Mouse (Mus musculus): Measurements from ENCODE around the gene Bves. TPM values are rescaled to one million over a fixed set of nuclear protein-coding genes. Genes with fewer than 3 reads are reported as not detected.

Gene Bves
- total and polyA plus RNA-seq, 2 experiments = 0.09 TPM; not detected in 1

DNA sequence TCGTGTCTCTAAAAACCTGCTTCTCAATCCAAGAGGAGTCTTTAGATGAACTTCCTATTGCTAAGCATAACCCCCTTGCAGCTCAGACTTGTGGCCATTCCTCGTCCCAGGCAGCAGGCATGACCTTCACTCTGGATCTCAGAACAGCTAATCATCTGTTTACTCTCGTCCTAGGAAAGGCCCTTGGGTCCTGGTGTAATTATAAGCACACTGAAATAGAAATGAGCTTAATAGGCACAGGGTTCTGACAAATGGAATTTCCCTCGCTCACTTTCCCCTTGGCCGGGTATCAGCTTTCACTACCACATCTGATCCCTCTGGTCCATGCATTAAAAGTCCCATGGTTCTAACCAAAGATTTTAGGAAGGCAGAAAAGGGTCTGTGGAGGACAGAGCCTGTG, 27.8 kb downstream of the Bves start:
- TF ChIP-seq POLR2A (IDR thresholded peaks at IDR 0.05; ENCODE audit: extremely low read depth, insufficient read depth, low read length) = no peak
- no peak for TF ChIP-seq CTCF (IDR thresholded peaks at IDR 0.05; ENCODE audit: low read depth, low read length)
- no peaks in the 10 kb centered on the region for H3K79me2 ChIP-seq (ENCODE audit: control insufficient read depth, insufficient read depth, low read length)
- H3K27me3 ChIP-seq (ENCODE audit: control insufficient read depth, insufficient read depth, low read length) = no peaks in the 10 kb centered on the region
- H3K4me1 ChIP-seq (ENCODE audit: control insufficient read depth, insufficient read depth, low read length) = no peaks in the 10 kb centered on the region
- no peak overlapping the region for H3K4me3 ChIP-seq (ENCODE audit: insufficient read depth, low read depth, low read length)
- H3K9ac ChIP-seq (ENCODE audit: low read depth, low read length) = no peak overlapping the region
- WGBS = 66% methylated on average over 5 of the region's 5 CpGs
- H3K27ac ChIP-seq (replicated peaks; ENCODE audit: insufficient read depth, low read depth, low read length) = no peak overlapping the region
- peak; percentile 38 for DNase-seq (ENCODE audit: extremely low read depth, low read depth, low spot score)
- H3K36me3 ChIP-seq (ENCODE audit: control insufficient read depth, insufficient read depth, low read length) = no peaks in the 10 kb centered on the region

GRCm38 (mm10) chr10:45366987-45367705, 31.6 kb downstream of the Bves start:
- no peaks in the 10 kb centered on the region for H3K79me2 ChIP-seq (ENCODE audit: control insufficient read depth, insufficient read depth, low read length)
- 75% methylated on average over 17 of the region's 17 CpGs for WGBS
- H3K9ac ChIP-seq (ENCODE audit: low read depth, low read length) = no peak overlapping the region
- DNase-seq (ENCODE audit: extremely low read depth, low read depth, low spot score) = no peak
- no peaks in the 10 kb centered on the region for H3K27me3 ChIP-seq (ENCODE audit: control insufficient read depth, insufficient read depth, low read length)
- H3K27ac ChIP-seq (replicated peaks; ENCODE audit: insufficient read depth, low read depth, low read length) = no peak overlapping the region
- no peak overlapping the region for H3K4me3 ChIP-seq (ENCODE audit: insufficient read depth, low read depth, low read length)
- H3K36me3 ChIP-seq (ENCODE audit: control insufficient read depth, insufficient read depth, low read length) = no peaks in the 10 kb centered on the region
- TF ChIP-seq POLR2A (IDR thresholded peaks at IDR 0.05; ENCODE audit: extremely low read depth, insufficient read depth, low read length) (no peak), CTCF (IDR thresholded peaks at IDR 0.05; ENCODE audit: low read depth, low read length) (no peak)
- no peaks in the 10 kb centered on the region for H3K4me1 ChIP-seq (ENCODE audit: control insufficient read depth, insufficient read depth, low read length)

- Histone ChIP-seq H3K79me2 (ENCODE audit: control insufficient read depth, insufficient read depth, low read length) (no peaks in the 10 kb centered on the region), H3K9ac (ENCODE audit: low read depth, low read length) (no peak overlapping the region), H3K4me1 (ENCODE audit: control insufficient read depth, insufficient read depth, low read length) (no peaks in the 10 kb centered on the region), H3K27me3 (ENCODE audit: control insufficient read depth, insufficient read depth, low read length) (no peaks in the 10 kb centered on the region), H3K4me3 (ENCODE audit: insufficient read depth, low read depth, low read length) (no peak overlapping the region), H3K27ac (replicated peaks; ENCODE audit: insufficient read depth, low read depth, low read length) (no peak overlapping the region), H3K36me3 (ENCODE audit: control insufficient read depth, insufficient read depth, low read length) (no peaks in the 10 kb centered on the region)
- 75% methylated on average over 3 of the region's 3 CpGs for WGBS
- DNase-seq (ENCODE audit: extremely low read depth, low read depth, low spot score) = no peak
- TF ChIP-seq POLR2A (IDR thresholded peaks at IDR 0.05; ENCODE audit: extremely low read depth, insufficient read depth, low read length) = no peak
- TF ChIP-seq CTCF (IDR thresholded peaks at IDR 0.05; ENCODE audit: low read depth, low read length) = no peak
Measured at GRCm38 (mm10) chr10:45369639-45370038, 34.1 kb downstream of the Bves start.

GRCm38 (mm10) chr10:45370545-45370944, 35.0 kb downstream of the Bves start:
- Histone ChIP-seq H3K27me3 (ENCODE audit: control insufficient read depth, insufficient read depth, low read length) (no peaks in the 10 kb centered on the region), H3K79me2 (ENCODE audit: control insufficient read depth, insufficient read depth, low read length) (no peaks in the 10 kb centered on the region), H3K4me1 (ENCODE audit: control insufficient read depth, insufficient read depth, low read length) (no peaks in the 10 kb centered on the region), H3K36me3 (ENCODE audit: control insufficient read depth, insufficient read depth, low read length) (no peaks in the 10 kb centered on the region), H3K4me3 (ENCODE audit: insufficient read depth, low read depth, low read length) (no peak overlapping the region), H3K9ac (ENCODE audit: low read depth, low read length) (no peak overlapping the region), H3K27ac (replicated peaks; ENCODE audit: insufficient read depth, low read depth, low read length) (no peak overlapping the region)
- TF ChIP-seq CTCF (IDR thresholded peaks at IDR 0.05; ENCODE audit: low read depth, low read length) (no peak), POLR2A (IDR thresholded peaks at IDR 0.05; ENCODE audit: extremely low read depth, insufficient read depth, low read length) (no peak)
- DNase-seq (ENCODE audit: extremely low read depth, low read depth, low spot score) = no peak
- 87% methylated on average over 2 of the region's 2 CpGs for WGBS

DNA sequence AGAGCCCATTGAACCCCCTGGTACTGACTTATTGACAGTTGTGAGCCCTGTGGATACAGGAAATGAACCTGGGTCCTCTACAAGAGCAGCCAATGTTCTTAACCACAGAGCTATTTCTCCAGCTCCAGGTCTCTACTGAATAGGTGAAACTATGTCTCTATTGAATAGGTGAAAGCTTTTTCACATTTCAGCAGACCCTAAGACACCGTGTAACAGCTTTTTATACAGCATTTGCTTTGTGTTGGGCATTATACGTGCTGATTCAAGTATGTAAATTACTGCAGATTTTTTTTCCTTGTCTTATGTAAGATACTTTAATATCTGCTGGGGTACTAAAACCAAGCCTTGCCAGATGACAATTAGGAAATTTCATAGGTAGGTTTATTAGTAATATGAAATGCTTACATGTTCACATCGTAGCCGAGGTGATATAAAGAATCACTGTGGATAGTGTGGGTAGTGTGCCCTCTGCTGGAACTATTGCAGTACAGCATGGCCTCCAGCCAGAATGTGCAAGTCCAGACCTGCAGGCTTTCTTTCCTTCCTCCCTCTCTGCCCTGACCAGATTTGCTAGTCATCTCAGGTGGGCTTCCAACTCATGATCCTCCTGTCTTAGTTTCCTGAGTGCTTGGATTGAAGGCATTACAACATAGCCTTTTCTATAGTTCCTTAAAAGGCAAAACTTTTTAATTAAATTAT, 37.6 kb downstream of the Bves start:
- no peak overlapping the region for H3K9ac ChIP-seq (ENCODE audit: low read depth, low read length)
- no peaks in the 10 kb centered on the region for H3K36me3 ChIP-seq (ENCODE audit: control insufficient read depth, insufficient read depth, low read length)
- H3K79me2 ChIP-seq (ENCODE audit: control insufficient read depth, insufficient read depth, low read length) = no peaks in the 10 kb centered on the region
- TF ChIP-seq CTCF (IDR thresholded peaks at IDR 0.05; ENCODE audit: low read depth, low read length) (peak; percentile 76), POLR2A (IDR thresholded peaks at IDR 0.05; ENCODE audit: extremely low read depth, insufficient read depth, low read length) (no peak)
- H3K27ac ChIP-seq (replicated peaks; ENCODE audit: insufficient read depth, low read depth, low read length) = no peak overlapping the region
- peak; percentile 62 for DNase-seq (ENCODE audit: extremely low read depth, low read depth, low spot score)
- 39% methylated on average over 4 of the region's 4 CpGs for WGBS
- no peaks in the 10 kb centered on the region for H3K27me3 ChIP-seq (ENCODE audit: control insufficient read depth, insufficient read depth, low read length)
- H3K4me1 ChIP-seq (ENCODE audit: control insufficient read depth, insufficient read depth, low read length) = no peaks in the 10 kb centered on the region
- no peak overlapping the region for H3K4me3 ChIP-seq (ENCODE audit: insufficient read depth, low read depth, low read length)

- Histone ChIP-seq H3K27ac (replicated peaks; ENCODE audit: insufficient read depth, low read depth, low read length) (no peak overlapping the region), H3K4me1 (ENCODE audit: control insufficient read depth, insufficient read depth, low read length) (no peaks in the 10 kb centered on the region), H3K36me3 (ENCODE audit: control insufficient read depth, insufficient read depth, low read length) (no peaks in the 10 kb centered on the region), H3K79me2 (ENCODE audit: control insufficient read depth, insufficient read depth, low read length) (no peaks in the 10 kb centered on the region), H3K4me3 (ENCODE audit: insufficient read depth, low read depth, low read length) (no peak overlapping the region), H3K9ac (ENCODE audit: low read depth, low read length) (no peak overlapping the region), H3K27me3 (ENCODE audit: control insufficient read depth, insufficient read depth, low read length) (no peaks in the 10 kb centered on the region)
- TF ChIP-seq POLR2A (IDR thresholded peaks at IDR 0.05; ENCODE audit: extremely low read depth, insufficient read depth, low read length) = no peak
- no peak for TF ChIP-seq CTCF (IDR thresholded peaks at IDR 0.05; ENCODE audit: low read depth, low read length)
- 84% methylated on average over 3 of the region's 3 CpGs for WGBS
- no peak for DNase-seq (ENCODE audit: extremely low read depth, low read depth, low spot score)
Measured at GRCm38 (mm10) chr10:45378269-45378668, 42.7 kb downstream of the Bves start.

Measured in liver, adult 2 months (tissue).